Mouse (Mus musculus) urinary bladder, postnatal 36 days (tissue): ENCODE measurements around the gene Pkn3.

ENCODE experiments used
- DNase-seq, 2 experiments: peaks; one replicate each; pipeline ENCODE4 v3.0.0; 2022; ENCODE audit warnings: low spot score in 2 of 2, mixed read lengths in 1 of 2

The Pkn3 gene

GRCm38 (mm10) chr2:30063235-30063634, 14.2 kb upstream of the Pkn3 start:
- DNase-seq: no peak

DNA sequence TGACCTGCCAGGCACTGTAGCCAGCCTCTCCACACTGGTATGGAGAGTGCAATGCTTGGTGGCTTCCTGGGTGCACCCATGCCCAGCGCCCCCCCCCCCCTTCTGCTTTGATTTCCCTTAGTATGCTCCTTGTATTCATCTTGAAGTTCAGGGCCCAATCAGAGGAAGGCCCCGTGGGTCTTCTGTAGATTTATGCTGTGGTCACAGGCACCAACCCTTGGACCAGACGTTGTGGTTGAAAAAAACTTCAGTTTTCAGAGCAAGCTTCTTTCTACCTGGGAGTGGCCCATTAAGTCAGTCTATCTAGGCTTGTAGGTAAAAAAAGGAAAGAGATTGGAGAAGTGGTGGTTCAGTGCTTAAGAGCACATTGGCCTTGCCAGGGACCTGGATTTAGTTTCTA, 13.7 kb upstream of the Pkn3 start:
- no peak for DNase-seq

DNA sequence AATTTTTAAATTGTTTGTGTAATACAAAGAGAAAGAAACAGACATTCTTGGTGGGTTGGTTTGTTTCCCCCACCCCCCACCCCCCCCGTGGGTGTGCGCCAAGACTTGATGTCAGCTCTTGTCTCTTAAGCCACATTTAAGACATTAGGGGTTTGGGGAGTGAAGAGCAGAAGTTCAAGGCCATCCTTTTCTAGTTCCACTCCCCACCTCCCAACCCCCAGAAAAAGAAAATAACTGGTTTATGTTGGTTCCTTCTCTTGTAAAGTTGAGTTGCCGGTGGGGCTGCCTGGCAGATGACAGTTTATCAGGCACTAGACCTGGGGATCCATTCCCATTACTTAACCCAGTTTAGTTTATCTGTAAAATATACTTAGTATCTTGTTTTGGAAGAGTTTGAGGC, 13.2 kb upstream of the Pkn3 start:
- no peak for DNase-seq

- DNase-seq: peak; percentile 91 to 95
These were observed 11.2 kb upstream of the Pkn3 start for GRCm38 (mm10) chr2:30066046-30066901.

DNA sequence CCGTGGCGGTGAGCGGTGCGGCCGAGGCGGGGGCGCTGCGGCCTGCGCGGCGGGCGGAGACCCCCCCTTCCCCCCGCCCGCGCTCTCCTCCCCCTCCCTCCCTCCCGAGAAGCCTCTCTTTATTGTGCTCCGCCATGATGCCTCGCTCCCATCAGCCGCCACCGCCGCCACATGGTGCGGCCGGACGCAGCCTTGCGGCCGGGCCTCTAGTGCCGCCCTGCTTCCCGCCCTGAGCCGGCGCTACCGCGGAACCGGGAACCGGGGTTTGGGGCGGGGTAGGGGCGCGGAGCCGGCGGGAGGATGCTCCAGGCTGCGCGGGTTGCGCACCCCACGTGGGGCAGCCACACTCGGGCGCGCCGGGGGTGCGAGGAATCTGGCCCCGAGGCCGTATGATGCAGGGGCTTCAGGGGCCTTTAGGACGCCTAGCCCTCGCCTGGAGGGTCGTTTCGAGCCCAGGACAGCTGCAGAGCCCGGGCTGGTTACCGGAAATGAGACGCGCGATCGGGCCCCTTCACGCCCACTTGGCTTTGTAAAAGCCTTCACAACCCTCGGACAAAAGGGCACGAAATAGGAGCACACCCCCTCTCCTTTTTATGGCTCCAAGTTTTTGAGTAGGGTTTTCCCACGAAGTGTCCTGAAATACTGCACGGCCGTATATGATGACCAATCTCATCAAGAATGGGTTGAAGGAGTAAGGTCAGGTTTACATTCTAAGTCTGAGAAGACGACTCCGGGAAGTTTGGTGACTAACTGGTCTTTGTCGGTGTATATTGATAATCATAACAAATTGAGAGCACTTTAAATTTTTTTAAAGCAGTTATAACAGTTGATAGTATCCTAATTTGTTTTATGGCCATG, 10.2 kb upstream of the Pkn3 start:
- DNase-seq: peak in 1 of 2 experiments; percentile 15

DNA sequence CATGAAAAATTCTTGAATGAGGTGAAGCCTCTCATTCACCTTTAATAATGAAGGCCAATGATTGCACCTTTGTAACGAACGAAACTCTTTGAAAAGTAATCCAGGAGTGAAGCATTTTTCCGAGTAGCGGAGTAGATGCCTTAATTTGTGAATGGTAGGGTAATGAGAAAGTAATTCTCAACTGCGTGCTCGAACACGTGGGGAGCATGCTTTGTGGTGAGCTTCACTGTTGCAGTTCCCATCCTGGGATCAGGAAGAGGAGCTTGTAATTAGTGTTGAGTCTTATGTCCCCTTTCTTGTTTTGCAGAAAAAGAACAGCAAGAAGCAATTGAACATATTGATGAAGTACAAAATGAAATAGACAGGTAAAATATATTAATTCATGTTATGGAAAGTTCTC, 9.5 kb upstream of the Pkn3 start:
- DNase-seq: no peak

DNA sequence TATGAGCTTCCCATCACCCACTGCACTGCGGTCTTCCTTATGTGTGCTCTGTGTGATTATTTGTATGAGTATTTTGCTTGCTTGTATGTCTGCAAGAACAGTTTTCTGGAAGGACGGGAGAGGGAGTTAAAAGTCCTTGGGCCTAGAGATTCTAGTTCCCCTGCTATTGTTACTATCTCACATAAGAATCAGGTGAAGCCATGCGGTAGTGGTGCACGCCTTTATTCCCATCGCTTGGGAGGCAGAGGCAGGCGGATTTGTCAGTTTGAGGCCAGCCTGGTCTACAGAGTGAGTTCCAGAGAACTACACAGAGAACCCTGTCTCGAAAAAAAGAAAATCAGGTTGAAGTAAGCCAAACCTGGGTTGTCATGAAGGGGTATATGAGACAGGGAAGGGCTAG, 4.6 kb upstream of the Pkn3 start:
- no peak for DNase-seq

GRCm38 (mm10) chr2:30073285-30073684, 4.2 kb upstream of the Pkn3 start:
- no peak for DNase-seq

DNA sequence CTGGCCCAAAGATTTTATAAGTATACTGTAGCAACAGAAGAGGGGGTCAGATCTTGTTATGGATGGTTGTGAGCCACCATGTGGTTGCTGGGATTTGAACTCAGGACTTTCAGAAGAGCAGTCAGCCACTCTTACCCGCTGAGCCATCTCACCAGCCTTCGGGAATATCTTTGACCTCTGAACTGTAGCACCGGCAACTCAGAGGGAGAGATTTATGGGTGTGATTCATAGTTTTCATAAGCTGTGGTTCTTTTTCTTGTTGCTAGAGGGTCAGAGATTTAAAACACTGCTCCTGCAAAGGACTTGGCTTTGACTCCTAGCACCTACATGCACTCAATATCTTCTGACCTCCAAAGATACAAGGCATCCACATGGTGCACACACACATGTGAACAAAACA, 1.9 kb upstream of the Pkn3 start:
- no peak for DNase-seq

DNA sequence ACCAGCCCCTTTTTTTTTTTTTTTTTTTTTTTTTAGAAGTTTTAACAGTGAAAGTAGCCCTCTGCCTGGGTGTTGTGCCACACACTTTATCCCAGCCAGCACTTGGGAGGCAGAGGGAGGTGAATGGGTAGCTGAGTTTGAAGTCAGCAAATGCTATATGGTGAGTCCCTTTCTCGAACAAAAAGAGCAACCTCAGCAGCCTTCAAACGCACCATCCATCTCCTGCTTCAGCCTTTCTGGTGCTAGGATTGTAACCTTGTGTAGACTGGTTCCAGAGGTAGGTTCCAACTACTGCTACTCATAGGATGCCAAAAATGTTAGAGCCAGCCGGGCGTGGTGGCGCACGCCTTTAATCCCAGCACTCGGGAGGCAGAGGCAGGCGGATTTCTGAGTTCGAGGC, 1.0 kb upstream of the Pkn3 start:
- DNase-seq: no peak

GRCm38 (mm10) chr2:30076959-30077358, 525 bp upstream of the Pkn3 start:
- DNase-seq: no peak

DNA sequence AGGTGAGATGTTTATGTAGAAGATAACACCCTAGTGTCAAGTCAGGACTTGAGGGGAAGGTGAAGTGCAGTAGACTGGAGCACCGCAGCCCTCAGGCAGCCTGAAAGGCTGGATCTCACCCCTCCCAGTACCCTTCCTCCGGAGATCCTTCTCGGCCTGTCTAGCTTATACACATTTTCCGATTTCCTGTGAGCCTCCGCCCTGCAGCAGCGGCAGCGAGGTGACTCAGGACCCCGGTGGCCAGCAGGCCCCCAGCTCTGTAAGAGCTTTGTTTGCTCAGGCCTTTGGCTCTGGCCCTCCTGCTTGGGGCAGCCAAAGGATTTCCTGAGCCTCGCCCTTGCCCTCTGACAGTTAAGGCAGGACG, 847 bp downstream of the Pkn3 start:
- no peak for DNase-seq

DNA sequence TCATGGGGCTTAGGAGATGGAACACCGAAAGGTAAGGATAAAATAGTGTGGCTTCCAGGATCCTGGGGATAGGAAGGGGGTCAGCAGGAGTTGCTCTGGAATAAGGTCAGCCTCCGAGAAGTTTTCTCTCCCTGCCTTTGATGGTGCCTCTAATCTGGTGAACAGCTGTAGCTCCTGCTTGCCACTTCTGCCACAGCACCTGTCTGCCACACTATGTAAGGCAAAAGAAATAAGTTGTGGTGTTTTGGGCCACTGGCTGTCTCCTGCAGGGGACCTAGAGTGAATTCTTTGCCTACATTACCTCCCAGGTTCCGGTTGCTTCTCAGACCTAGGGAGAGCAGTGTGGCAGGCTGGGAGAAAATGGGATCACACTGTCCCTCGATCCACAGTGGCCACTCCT, 1.3 kb downstream of the Pkn3 start:
- DNase-seq: no peak

DNA sequence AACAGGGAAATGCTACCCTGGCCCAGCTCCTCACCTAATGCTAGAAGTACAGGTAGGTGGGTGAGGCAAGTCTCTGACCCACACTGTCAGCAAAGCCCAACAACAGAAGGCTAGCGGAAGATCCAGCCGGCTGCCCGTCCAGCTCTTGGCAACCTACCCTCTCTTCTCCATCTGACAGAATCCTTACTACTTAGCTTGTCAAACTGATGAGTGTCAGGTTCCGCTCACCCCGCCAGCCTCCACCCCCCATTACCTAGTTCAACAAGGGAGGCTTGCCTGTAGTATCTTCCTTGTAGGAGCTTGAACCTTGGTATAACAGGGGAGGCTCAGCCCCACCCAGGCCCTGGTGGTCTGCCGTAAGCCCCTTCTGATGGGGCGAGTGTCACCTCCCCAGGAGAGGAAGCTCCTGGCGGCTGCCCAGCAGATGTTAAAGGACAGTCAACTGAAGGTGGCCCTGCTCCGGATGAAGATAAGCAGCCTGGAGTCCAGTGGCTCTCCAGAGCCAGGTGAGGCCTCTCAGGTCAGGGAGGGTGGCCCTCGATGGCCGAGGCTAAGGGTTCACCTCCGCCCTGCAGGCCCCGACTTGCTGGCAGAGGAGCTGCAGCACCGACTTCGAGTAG, 2.8 kb downstream of the Pkn3 start:
- no peak for DNase-seq

- DNase-seq: no peak
These were observed 6.6 kb downstream of the Pkn3 start for GRCm38 (mm10) chr2:30084113-30084512.

- DNase-seq: no peak
These were observed 7.1 kb downstream of the Pkn3 start for GRCm38 (mm10) chr2:30084632-30085031.

- DNase-seq: no peak
These were observed 9.8 kb downstream of the Pkn3 start for GRCm38 (mm10) chr2:30087310-30087709.

GRCm38 (mm10) chr2:30091521-30091920, 14.0 kb downstream of the Pkn3 start:
- DNase-seq: no peak

GRCm38 (mm10) chr2:30092280-30092918, 14.9 kb downstream of the Pkn3 start:
- no peak for DNase-seq

DNA sequence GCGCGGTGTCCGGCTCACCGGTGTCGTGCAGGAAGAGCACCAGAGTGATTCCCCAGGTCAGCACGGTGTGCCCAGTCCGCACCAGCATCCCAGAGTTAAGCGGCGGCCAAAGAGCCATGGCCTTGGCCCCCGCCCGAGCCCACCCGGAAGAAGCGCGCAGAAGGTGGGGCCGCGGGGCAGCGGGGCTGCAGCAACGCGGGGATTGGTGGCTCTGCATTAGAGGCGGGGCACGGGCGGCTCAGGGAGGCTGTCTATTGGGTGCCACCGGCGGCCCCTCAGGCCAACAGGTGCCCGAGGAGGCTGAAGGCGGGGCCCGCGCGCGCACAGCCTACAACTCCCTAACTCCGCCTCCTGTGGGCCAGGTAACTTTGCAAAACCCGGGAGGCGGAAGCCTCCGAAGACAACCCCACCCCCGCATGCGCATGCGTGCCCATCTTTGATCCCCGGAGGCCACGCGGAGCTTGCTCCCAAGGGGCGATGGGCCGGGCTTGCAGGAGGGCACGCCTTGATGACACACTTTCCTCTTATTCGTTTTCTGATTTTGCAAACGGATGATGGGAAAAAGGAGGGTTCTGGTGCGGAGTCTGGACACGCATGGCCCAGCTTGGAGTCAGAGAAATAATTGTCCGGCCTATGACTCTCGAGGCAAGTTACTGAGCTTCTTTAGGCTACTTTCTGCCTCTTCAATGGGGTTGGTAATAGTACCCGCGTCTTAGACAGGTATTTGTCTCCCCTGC, 16.2 kb downstream of the Pkn3 start, which contains the start of gene Zdhhc12:
TSS of gene Zdhhc12 (minus strand) at position 178 of the 737 bp plus-strand sequence.
- peak; percentile 93 to 97 for DNase-seq

- no peak for DNase-seq
These were observed 16.7 kb downstream of the Pkn3 start for GRCm38 (mm10) chr2:30094208-30094588.
